8 mouse cellular contexts compared by ENCODE assay signal in the genomic region with DNA sequence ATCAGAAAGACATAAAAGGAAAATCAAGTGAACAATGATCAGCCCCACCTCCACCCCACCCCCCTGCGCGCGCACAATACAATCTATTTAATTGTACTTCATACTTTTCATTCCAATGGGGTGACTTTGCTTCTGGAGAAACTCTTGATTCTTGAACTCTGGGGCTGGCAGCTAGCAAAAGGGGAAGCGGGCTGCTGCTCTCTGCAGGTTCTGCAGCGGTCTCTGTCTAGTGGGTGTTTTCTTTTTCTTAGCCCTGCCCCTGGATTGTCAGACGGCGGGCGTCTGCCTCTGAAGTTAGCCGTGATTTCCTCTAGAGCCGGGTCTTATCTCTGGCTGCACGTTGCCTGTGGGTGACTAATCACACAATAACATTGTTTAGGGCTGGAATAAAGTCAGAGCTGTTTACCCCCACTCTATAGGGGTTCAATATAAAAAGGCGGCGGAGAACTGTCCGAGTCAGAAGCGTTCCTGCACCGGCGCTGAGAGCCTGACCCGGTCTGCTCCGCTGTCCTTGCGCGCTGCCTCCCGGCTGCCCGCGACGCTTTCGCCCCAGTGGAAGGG. TPM values are rescaled to one million over a fixed set of nuclear protein-coding genes. Genes with fewer than 3 reads are reported as not detected.
A peak's percentile ranks its signal among the peaks of the same experiment; 100 is the strongest.
DNase-seq lines count a peak whose midpoint lies in the region; ATAC-seq and TF ChIP-seq lines count a peak whose summit lies in the region.

Gene Edn1, plus strand, starts transcription at position 316 of the 561 bp plus-strand sequence.

- H3K27ac ChIP-seq in hindbrain, embryonic 12.5 days = no peak within 1 kb of the TSS
- H3K27ac ChIP-seq in limb, embryonic 10.5 days = no peak within 1 kb of the TSS

- no peaks in the 10 kb centered on the region for H3K36me3 ChIP-seq in hindbrain, embryonic 12.5 days
- H3K36me3 ChIP-seq in limb, embryonic 10.5 days = no peaks in the 10 kb centered on the region

- TF ChIP-seq CTCF in brain, embryonic 14.5 days (IDR thresholded peaks at IDR 0.05; ENCODE audit: borderline replicate concordance, extremely low read depth, insufficient read depth, insufficient read length) = no peak

- peak within 1 kb of the TSS; percentile 33 for H3K4me3 ChIP-seq in hindbrain, embryonic 12.5 days
- H3K4me3 ChIP-seq in limb, embryonic 10.5 days = peak within 1 kb of the TSS; percentile 52

- H3K9me3 ChIP-seq in hindbrain, embryonic 12.5 days (replicated peaks) = no peaks in the 10 kb centered on the region
- H3K9me3 ChIP-seq in limb, embryonic 10.5 days (replicated peaks) = no peaks in the 10 kb centered on the region

- peak; percentile 50 for DNase-seq in ovary, adult 18-20 months (ENCODE audit: low spot score)
- DNase-seq in ovary, postnatal 14 days (ENCODE audit: low spot score) = no peak
- DNase-seq in brain, embryonic 14.5 days (ENCODE audit: low read depth) = peak; percentile 67
- peak; percentile 20 to 21 for DNase-seq in frontal cortex, postnatal 10 days (ENCODE audit: low spot score in 2 of 2)
- peak; percentile 53 for DNase-seq in limb, embryonic 10.5 days (ENCODE audit: low spot score)
- peak; percentile 5 to 48 for DNase-seq in spleen, postnatal 10 days (ENCODE audit: low spot score in 2 of 2)

- peak within 1 kb of the TSS; percentile 29; the same call in 1 of the 2 replicates for H3K9ac ChIP-seq in hindbrain, embryonic 12.5 days

- no peak for TF ChIP-seq POLR2A in brain, embryonic 14.5 days (IDR thresholded peaks at IDR 0.05; ENCODE audit: borderline replicate concordance, extremely low read depth, insufficient read depth, insufficient read length, poor library complexity, severe bottlenecking)

- H3K4me1 ChIP-seq in hindbrain, embryonic 12.5 days = peaks cover 7% of the 10 kb centered on the region
- peaks cover 26% of the 10 kb centered on the region for H3K4me1 ChIP-seq in limb, embryonic 10.5 days

- WGBS in hindbrain, embryonic 12.5 days = under 1% methylated on average over 26 of the region's 26 CpGs
- WGBS in limb, embryonic 10.5 days = under 1% methylated on average over 26 of the region's 26 CpGs

- peak within 1 kb of the TSS; percentile 61 for H3K4me2 ChIP-seq in hindbrain, embryonic 12.5 days (replicated peaks)

- peaks cover 22% of the 10 kb centered on the region for H3K27me3 ChIP-seq in hindbrain, embryonic 12.5 days
- H3K27me3 ChIP-seq in limb, embryonic 10.5 days (ENCODE audit: low read depth, poor library complexity, severe bottlenecking) = peaks cover 60% of the 10 kb centered on the region

- peak; percentile 48 for ATAC-seq in hindbrain, embryonic 12.5 days (ENCODE audit: low FRiP score)
- ATAC-seq in megakaryocyte-erythroid progenitor cell, adult 5-6 weeks (replicated peaks; ENCODE audit: low FRiP score, low TSS enrichment, poor library complexity, severe bottlenecking) = peak; percentile 93

RNA-seq across cellular contexts. Expression of gene Edn1, which starts in this region (rescaled TPM):
- 1.3 and 2.1 TPM in 2 replicates for polyA plus RNA-seq in brain, embryonic 14.5 days (2012; rRNA removed)
- polyA plus RNA-seq in hindbrain, embryonic 12.5 days (2016; fragmentation: Nextera tagmentation; extraction: Ambion mirVana) = 1.9 and 2.0 TPM in 2 replicates
- polyA plus RNA-seq in limb, embryonic 10.5 days (2016; fragmentation: Nextera tagmentation; extraction: Ambion mirVana) = 0.58 and 0.65 TPM in 2 replicates
- not detected in 2 replicates for total RNA-seq in megakaryocyte-erythroid progenitor cell, adult 5-6 weeks (2014; fragmentation: Nextera tagmentation)
- total RNA-seq in megakaryocyte-erythroid progenitor cell, adult 5-6 weeks (2017) = 0.56 TPM in 1 of 2 replicates, not detected in the other

Comparison
In these comparisons a context has a peak if more than half of its experiments do, and no peak if none do; other contexts are left out.
1. Peak in DNase-seq and H3K4me3 ChIP-seq in limb, embryonic 10.5 days; RNA of the gene not detected or under 1 TPM.
2. Peak in ATAC-seq in megakaryocyte-erythroid progenitor cell, adult 5-6 weeks; RNA of the gene not detected or under 1 TPM.